Mouse (Mus musculus) small intestine, adult 2 months (tissue): ENCODE data around the gene Optc. TPM values are rescaled to one million over a fixed set of nuclear protein-coding genes. Genes with fewer than 3 reads are reported as not detected.

Experiments
- H3K27ac ChIP-seq: fragments of 200-500 bp; 2 replicates; pipeline ENCODE4 v1.5.1; 2012; ENCODE audit warnings: low read depth, low read length, control low read depth, inconsistent platforms; ENCODE audit not compliant: insufficient read depth
- H3K27me3 ChIP-seq: fragments of 200-500 bp; 2 replicates; pipeline ENCODE4 v1.6.1; 2012; ENCODE audit warnings: mild to moderate bottlenecking, moderate library complexity, low read length, inconsistent platforms; ENCODE audit not compliant: control insufficient read depth, insufficient read depth
- H3K36me3 ChIP-seq: fragments of 200-500 bp; 2 replicates; pipeline ENCODE4 v1.6.1; 2012; ENCODE audit warnings: mild to moderate bottlenecking, low read length, control low read depth, inconsistent platforms; ENCODE audit not compliant: control insufficient read depth, insufficient read depth
- H3K4me1 ChIP-seq: fragments of 200-500 bp; 2 replicates; pipeline ENCODE4 v1.6.1; 2012; ENCODE audit warnings: low read length, inconsistent platforms, mixed read lengths; ENCODE audit not compliant: control insufficient read depth, insufficient read depth, insufficient read length
- H3K4me3 ChIP-seq: fragments of 200-500 bp; 2 replicates; pipeline ENCODE4 v1.5.1; 2012; ENCODE audit warnings: low read depth, mild to moderate bottlenecking, control low read depth, inconsistent platforms, low read length, moderate library complexity
- CTCF ChIP-seq: fragments of 200-500 bp; IDR thresholded peaks from 2 replicates; pipeline ENCODE4 v1.5.1; 2012; ENCODE audit warnings: low read depth, mild to moderate bottlenecking, control low read depth, inconsistent platforms, low read length, moderate library complexity, mixed read lengths; ENCODE audit not compliant: insufficient replicate concordance, insufficient read length; ENCODE audit errors: extremely low read depth
- POLR2A ChIP-seq: fragments of 200-500 bp; IDR thresholded peaks from 2 replicates; pipeline ENCODE4 v1.6.1; 2012; ENCODE audit warnings: low read depth, mild to moderate bottlenecking, control low read depth, inconsistent platforms, low read length, moderate library complexity
- WGBS: fragments of 180-500 bp; shearing (Covaris S2); methylation state at CpG from one replicate; pipeline ENCODE4 v1.1.7; 2018; 5-methylcytosine and 5-hydroxymethylcytosine counted together
- polyA plus RNA-seq: library from polyadenylated mRNA; depleted of rRNA; stranded (reverse); fragments of >200 nt; gene quantifications from 2 replicates; pipeline ENCODE4 v1.2.3, GENCODE M21; 2012

The Optc gene
- polyA plus RNA-seq, 1 experiment, result 8.3 TPM

GRCm38 (mm10) chr1:133881813-133882212, 26.0 kb downstream of the Optc start:
- WGBS, result 60% methylated on average over 6 of the region's 6 CpGs
- H3K4me3 ChIP-seq, result no peak overlapping the region
- H3K4me1 ChIP-seq, result peaks cover 31% of the 10 kb centered on the region
- H3K27ac ChIP-seq, result no peak overlapping the region
- H3K36me3 ChIP-seq, result no peaks in the 10 kb centered on the region
- TF ChIP-seq CTCF (no peak), POLR2A (no peak)
- H3K27me3 ChIP-seq, result no peaks in the 10 kb centered on the region

DNA sequence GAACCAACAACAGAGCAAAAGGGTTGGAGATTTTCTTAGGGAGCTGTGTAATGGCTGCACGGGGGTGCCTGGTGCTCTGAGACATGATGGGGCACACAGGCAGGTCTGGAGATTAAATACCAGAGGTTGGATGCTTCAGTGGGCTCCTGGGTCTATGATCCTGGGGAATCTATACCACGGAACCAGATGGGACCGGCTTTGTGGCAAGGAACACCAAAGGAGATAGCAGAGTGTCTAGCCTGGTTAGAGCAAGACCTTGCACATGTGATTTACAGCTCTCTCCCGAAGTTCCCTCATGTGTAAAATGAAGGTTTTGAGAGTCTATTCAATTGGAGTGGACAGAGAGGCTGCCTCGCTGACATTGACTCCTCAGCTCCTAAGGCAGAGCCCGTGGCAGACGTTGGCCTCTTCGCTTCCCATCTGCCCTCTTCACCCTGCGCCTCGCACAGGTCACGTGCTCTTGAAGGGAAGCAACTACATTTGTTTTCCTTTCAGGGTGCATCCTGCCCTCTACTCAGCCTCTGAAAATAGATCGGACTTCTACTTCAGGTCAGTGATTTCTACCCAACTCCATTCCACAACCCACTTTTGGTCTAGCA, 28.9 kb downstream of the Optc start:
- H3K27ac ChIP-seq, result no peak overlapping the region
- H3K4me3 ChIP-seq, result no peak overlapping the region
- no peaks in the 10 kb centered on the region for H3K36me3 ChIP-seq
- H3K27me3 ChIP-seq, result no peaks in the 10 kb centered on the region
- TF ChIP-seq POLR2A (no peak), CTCF (no peak)
- peaks cover 31% of the 10 kb centered on the region for H3K4me1 ChIP-seq
- 82% methylated on average over 12 of the region's 12 CpGs for WGBS

DNA sequence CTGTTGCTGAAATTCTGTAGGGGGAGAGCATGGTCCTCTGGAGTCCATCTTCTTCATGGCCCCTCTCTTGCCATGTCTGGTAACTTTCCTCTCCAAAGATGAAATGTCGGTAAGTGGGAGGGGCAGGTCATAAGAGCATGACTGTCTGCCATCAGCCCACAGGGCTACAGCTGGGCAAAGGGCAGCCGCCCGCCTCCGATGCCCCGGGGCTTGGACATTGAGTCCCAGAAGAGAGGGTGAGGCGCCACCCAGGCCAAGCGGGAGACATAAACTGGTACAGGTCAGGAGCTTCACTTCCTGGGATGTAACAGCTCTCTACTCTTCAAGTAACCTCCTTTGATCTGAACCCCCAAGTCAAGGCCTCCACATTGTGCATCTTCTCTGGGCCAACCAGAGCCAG, 30.9 kb downstream of the Optc start:
- no peaks in the 10 kb centered on the region for H3K36me3 ChIP-seq
- 42% methylated on average over 7 of the region's 7 CpGs for whole genome bisulfite sequencing
- TF ChIP-seq POLR2A, result no peak
- no peak for TF ChIP-seq CTCF
- no peaks in the 10 kb centered on the region for H3K27me3 ChIP-seq
- peaks cover 16% of the 10 kb centered on the region for H3K4me1 ChIP-seq
- H3K27ac ChIP-seq, result peak overlapping the region; percentile 10; the same call in 1 of the 2 replicates
- H3K4me3 ChIP-seq, result no peak overlapping the region

GRCm38 (mm10) chr1:133873086-133873813, 34.5 kb downstream of the Optc start:
- Histone ChIP-seq H3K36me3 (no peaks in the 10 kb centered on the region), H3K27ac (no peak overlapping the region), H3K4me1 (peaks cover 8% of the 10 kb centered on the region; the same call in 1 of the 2 replicates), H3K27me3 (no peaks in the 10 kb centered on the region), H3K4me3 (no peak overlapping the region)
- WGBS, result 91% methylated on average over 6 of the region's 6 CpGs
- TF ChIP-seq POLR2A (no peak), CTCF (no peak)

- Histone ChIP-seq H3K27ac (no peak overlapping the region), H3K4me3 (no peak overlapping the region), H3K27me3 (no peaks in the 10 kb centered on the region), H3K4me1 (no peaks in the 10 kb centered on the region; the same call in 1 of the 2 replicates), H3K36me3 (no peaks in the 10 kb centered on the region)
- 24% methylated on average over 10 of the region's 10 CpGs for WGBS
- TF ChIP-seq CTCF (no peak), POLR2A (no peak)
These were observed 36.6 kb downstream of the Optc start for GRCm38 (mm10) chr1:133871241-133871640.

DNA sequence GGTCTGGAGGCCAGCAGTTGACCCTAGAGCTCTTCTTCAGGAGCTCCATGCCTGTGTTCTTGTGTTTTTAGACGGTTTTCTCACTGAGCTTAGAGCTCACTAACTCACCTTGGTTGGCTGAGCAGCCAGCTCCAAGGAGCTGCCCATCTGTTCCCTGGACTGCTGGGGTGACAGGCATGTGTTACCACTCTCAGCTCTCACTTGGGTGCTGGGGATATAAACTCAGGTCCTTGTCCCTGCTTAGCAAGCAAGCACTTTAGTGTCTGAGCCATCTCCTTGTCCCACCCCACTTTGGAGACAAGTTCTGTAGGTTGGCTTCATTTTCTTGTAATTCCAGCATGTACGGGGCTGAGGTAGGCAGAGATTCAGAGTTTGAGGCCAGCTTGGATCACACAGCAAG, 38.6 kb downstream of the Optc start:
- Histone ChIP-seq H3K36me3 (no peaks in the 10 kb centered on the region), H3K27me3 (no peaks in the 10 kb centered on the region), H3K27ac (no peak overlapping the region), H3K4me1 (no peaks in the 10 kb centered on the region; the same call in 1 of the 2 replicates), H3K4me3 (no peak overlapping the region)
- no peak for TF ChIP-seq POLR2A
- no peak for TF ChIP-seq CTCF
- 80% methylated on average over 2 of the region's 2 CpGs for WGBS

DNA sequence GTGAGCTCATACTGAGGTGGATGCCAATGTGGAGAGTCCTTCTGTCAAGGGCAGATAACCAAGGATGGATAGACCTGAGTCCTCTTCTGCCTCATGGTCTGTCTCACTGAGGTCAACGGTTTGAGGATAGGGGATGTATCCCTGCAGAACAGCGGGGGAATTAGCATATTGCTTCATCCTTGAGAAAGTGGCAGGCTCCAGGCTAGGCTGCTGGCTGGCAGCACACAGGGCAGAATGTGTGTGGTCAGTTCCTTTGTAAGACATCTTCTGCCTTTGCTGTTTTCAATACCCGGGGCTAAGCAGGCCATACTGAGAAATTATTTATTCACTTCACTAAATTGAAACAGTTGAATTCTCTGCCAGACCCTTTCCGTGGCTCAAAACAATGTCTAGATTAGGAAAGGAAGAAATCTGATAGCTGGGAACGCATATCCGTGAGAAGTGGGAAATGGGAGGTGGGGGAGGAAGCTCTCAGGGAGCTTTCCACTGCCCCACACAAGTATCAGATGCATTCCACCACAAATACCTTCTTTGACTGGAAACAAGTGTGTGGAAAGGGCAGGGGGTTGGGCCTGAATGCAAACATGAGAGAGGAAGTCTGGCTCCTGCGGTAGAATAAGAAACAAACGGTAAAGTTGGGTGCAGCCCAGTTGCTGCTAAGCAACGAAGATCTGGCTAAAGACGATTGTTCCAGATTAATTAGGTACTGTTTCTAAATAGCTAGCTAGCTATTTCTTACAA, 44.4 kb downstream of the Optc start:
- H3K36me3 ChIP-seq, result no peaks in the 10 kb centered on the region
- TF ChIP-seq POLR2A (no peak), CTCF (no peak)
- 32% methylated on average over 10 of the region's 10 CpGs for WGBS
- H3K4me3 ChIP-seq, result no peak overlapping the region
- H3K27me3 ChIP-seq, result no peaks in the 10 kb centered on the region
- H3K4me1 ChIP-seq, result no peaks in the 10 kb centered on the region
- no peak overlapping the region for H3K27ac ChIP-seq
